Mouse (Mus musculus) lung, postnatal 25 days (tissue): ENCODE data around the gene Cldn2.
A peak's percentile ranks its signal among the peaks of the same experiment; 100 is the strongest.

Experiments
- DNase-seq: peaks from one replicate; pipeline ENCODE4 v3.0.0; 2022; ENCODE audit warnings: low spot score

The Cldn2 gene

DNA sequence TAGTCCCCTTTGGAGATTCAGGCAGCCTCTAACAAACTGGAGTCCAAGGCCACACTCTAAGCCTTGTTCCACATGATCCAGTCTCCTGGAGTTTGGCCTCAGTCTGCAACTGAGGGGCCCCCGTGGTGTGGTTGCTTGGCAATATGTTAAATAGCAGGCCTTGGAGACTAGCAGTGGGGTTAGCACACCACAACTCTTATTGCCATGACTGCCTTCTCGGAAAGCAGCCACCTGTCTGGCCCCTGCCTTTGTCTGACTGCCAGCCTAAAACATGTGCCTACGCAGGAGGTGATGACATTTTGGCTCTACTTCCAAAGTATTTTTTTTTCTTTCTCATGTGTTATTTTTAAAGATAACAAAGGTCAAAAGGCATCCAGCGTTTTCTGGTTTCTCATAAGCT is 7.5 kb downstream of the Cldn2 start:
- DNase-seq = no peak

DNA sequence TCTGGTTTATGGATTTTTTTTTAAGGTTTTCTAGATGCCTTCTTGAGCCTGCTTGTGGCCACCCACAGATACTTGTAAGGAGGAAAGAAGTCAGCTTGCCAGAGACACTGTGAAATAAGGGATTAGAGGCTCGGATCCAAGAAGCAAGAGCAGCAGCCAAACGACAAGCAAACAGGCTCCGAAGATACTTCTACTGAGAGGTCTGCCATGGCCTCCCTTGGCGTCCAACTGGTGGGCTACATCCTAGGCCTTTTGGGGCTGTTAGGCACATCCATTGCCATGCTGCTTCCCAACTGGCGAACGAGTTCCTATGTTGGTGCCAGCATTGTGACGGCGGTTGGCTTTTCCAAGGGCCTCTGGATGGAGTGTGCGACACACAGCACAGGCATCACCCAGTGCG is 7.9 kb downstream of the Cldn2 start:
- no peak for DNase-seq

- DNase-seq = no peak
Measured at GRCm38 (mm10) chrX:139812636-139813298, 12.1 kb downstream of the Cldn2 start.

- DNase-seq = no peak
Measured at GRCm38 (mm10) chrX:139813299-139814002, 12.8 kb downstream of the Cldn2 start.

DNA sequence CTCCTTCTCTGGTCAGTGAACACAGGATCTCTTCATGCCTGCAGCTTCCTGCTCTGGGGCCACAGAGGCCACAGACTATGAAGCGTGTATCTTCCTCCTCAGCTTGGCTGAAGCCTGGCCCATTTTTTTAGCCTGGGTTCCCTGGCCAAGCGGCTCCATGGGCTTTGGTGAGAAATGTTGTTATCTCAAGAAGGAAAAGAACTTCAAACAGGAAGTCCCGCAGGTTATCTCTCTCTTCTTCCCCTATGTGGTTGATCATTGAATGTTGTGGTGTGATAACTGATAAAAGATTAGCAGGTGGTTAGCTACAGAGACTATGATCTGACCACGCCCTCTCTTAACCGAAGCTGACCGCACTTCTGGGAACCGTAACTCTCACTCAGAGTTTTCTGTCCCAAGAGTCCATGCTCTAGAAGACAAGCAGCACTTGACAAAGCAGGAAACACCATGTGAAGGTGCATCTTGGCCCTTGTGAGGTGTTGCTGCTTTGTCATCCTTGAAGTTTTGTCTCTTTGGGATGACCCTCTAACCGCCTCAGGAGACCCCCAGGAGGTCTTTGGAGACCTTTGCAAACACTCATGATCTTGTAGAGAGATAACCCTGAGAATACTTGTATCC is 13.5 kb downstream of the Cldn2 start:
- DNase-seq = no peak

GRCm38 (mm10) chrX:139815201-139815600 is 14.6 kb downstream of the Cldn2 start:
- DNase-seq = no peak

- no peak for DNase-seq
Measured at GRCm38 (mm10) chrX:139825402-139825801, 24.8 kb downstream of the Cldn2 start.

DNA sequence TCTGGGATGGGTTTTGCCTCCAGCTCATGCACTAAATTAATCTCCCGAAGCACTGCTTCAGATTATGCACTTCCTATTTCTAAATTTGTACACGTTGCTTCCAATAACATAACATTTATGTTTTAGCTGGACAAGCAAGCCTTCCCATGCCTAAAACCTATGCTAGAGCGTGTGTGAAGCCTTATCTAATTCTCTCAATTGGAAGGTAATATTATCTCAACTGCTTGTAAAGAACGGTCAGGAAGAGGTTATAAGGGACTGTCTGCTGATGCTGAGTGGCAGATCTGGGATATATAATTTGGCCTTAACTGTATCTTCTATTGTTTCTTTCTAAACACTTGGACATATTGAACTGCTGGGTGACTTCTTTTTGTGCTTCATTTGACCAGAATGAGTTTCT is 26.3 kb downstream of the Cldn2 start:
- no peak for DNase-seq

GRCm38 (mm10) chrX:139828363-139829092 is 27.9 kb downstream of the Cldn2 start:
- no peak for DNase-seq

GRCm38 (mm10) chrX:139832464-139832863 is 31.8 kb downstream of the Cldn2 start:
- DNase-seq = peak; percentile 53

DNA sequence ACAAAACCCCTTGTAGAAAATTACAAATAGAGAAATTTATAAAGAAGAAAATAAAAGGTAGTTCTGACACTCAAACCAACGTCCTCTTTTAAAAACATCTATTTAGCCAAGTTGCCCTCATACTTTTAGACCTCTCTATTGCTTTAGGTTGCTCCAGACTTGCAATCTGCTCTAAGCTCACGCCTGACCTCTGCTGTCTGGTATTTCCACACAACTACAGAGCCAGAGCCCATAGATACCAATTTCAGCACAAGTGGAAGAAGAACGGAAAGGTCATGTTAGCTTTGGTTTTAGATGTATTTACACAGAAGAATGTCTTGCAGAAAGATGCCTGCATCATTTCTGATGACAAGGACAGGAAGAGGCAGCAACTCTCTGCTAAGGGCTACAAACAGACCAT is 38.4 kb downstream of the Cldn2 start:
- DNase-seq = no peak

DNA sequence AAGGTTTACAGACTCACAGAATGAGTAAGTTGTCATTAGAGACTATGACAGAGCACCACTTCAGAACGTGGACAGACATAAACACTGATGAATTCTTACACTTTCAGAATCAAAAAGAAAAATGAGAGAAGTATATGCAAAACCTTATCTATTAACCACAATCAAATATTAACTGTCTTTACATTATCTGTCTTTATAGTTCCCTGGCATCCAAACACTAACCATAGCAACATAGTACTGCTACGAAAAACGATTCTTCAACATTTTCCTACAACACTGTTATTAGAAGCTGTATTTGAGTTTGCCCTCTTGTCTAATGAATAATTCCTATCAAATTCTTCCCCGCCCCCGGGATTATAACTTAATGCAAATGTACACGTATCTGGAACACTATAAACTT is 40.5 kb downstream of the Cldn2 start:
- DNase-seq = no peak

DNA sequence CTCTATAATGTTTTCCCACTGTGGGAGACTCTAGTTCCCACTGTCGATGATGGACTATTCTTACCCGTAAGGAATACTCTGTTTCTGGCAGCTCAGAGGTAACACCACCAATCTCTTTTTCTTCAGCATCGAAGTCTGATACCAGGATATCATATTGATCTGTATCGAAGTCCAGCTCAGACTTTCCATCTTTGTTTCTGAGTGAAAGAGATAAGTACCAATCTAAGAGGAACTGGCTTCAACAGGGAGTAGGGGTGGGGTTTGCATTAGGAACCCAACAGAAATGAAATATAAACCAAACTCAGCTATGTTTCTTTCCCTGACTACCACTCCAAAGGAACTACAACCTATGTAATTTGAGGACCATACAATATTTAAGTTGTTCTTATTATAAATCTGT is 54.2 kb downstream of the Cldn2 start:
- DNase-seq = no peak

GRCm38 (mm10) chrX:139859402-139859801 is 58.8 kb downstream of the Cldn2 start:
- DNase-seq = no peak
